Mouse (Mus musculus) spleen, postnatal 10 days (tissue): ENCODE measurements at regions not wholly inside any gene's neighbourhood (a gene's known extent, or its start where the extent isn't known, plus 50 kb on each side); places are given as distances from the start of the nearest gene placed in this dataset.

Experiments used
- DNase-seq, 2 experiments: peaks; one replicate each; pipeline ENCODE4 v3.0.0; 2021 to 2022; ENCODE audit warnings: low spot score in 2 of 2

DNA sequence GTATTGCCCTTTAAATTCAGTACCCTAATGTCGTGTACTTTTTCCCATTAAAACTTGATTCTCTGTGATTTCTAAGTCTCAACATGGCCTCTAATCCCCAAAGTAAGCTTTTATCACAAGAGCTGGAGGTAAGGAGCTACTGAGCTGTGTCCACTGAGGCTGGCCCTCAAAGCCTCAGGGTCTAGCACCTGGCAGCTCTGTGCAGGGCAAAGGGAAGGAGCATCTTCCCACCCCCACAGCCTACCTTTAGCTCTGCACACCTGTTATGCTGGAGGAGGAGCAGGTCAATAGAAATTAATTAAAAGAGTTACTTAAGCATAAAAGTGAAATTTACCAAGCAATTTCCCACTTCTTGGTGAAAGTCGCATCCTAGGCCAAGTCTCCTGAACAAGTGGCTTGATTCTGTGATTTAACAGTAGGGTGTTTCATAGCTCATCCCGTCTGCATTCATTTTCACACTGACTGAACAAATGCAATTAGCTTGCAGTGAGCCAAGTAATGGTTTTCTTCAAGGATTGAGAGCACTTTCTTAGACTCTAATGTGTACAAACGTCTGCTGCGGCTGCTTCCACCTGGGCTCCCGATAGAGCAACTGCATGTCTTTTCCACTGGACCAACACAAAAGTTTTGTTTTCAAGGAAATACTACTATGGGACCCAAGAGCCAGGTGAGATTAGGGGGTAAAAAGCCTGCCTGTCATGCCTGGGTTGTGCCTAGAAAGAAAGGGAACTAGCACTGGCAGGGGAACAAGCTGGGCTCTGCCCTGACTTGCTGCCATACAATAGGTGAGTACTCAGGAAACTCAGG is 50.6 kb upstream of the Dap start:
- no peak for DNase-seq
